Mouse (Mus musculus) kidney, adult 2 months (tissue): ENCODE measurements around the gene Ccdc43.

Experiments
- CTCF ChIP-seq: fragments of 200-500 bp; conservative IDR thresholded peaks from 2 replicates; pipeline ENCODE4 v1.5.1; 2011; ENCODE audit warnings: low read depth, mild to moderate bottlenecking, control low read depth, low read length, moderate library complexity, mixed read lengths; ENCODE audit not compliant: insufficient read depth, insufficient read length
- POLR2A ChIP-seq: fragments of 200-500 bp; IDR thresholded peaks from one replicate; pipeline ENCODE4 v1.6.1; 2011; ENCODE audit warnings: low read depth, low read length, control low read depth

GRCm38 (mm10) chr11:102725574-102725973 is 28.0 kb upstream of the Ccdc43 start:
- peak; percentile 49 for TF ChIP-seq CTCF
- TF ChIP-seq POLR2A: no peak
